Mouse (Mus musculus): ENCODE results near the gene Nagpa. TPM values are rescaled to one million over a fixed set of nuclear protein-coding genes. Genes with fewer than 3 reads are reported as not detected.
A peak's percentile ranks its signal among the peaks of the same experiment; 100 is the strongest.

Gene Nagpa
- polyA plus RNA-seq, 1 experiment, result 21.1 TPM

DNA sequence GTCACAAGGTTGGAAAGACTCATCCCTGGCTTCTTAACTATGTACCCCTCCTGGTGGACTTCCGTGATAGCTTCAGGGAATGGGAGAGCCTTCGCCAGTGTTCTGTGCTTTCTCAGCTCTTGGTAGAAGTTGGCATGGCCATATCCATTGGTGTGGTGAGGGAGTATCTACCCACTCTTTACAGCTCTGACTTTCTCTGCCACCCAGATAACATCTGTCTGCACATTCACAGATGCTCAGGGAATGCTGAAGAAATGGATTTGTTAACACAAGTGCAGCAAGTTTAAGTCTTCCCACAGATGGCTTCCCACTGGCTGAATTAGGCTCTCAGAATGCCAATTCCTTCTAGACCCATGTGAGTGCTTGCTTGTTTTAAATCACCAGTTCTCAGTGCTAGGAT lies 10.3 kb upstream of the Nagpa start:
- no peak for DNase-seq
- H3K4me1 ChIP-seq (ENCODE audit: control insufficient read depth, insufficient read depth, low read length), result no peaks in the 10 kb centered on the region
- no peaks in the 10 kb centered on the region; the same call in 1 of the 2 replicates for H3K27me3 ChIP-seq (ENCODE audit: control insufficient read depth, insufficient read depth, low read length)
- 93% methylated on average over 2 of the region's 2 CpGs for WGBS
- H3K27ac ChIP-seq (ENCODE audit: insufficient read depth, low read length), result no peak overlapping the region
- H3K4me3 ChIP-seq (replicated peaks; ENCODE audit: insufficient read depth, low read depth, low read length), result no peak overlapping the region
- TF ChIP-seq CTCF (IDR thresholded peaks at IDR 0.05; ENCODE audit: borderline replicate concordance, insufficient read depth, low read depth, low read length) (no peak), POLR2A (IDR thresholded peaks at IDR 0.05; ENCODE audit: borderline replicate concordance, insufficient read depth, low read length) (no peak)

DNA sequence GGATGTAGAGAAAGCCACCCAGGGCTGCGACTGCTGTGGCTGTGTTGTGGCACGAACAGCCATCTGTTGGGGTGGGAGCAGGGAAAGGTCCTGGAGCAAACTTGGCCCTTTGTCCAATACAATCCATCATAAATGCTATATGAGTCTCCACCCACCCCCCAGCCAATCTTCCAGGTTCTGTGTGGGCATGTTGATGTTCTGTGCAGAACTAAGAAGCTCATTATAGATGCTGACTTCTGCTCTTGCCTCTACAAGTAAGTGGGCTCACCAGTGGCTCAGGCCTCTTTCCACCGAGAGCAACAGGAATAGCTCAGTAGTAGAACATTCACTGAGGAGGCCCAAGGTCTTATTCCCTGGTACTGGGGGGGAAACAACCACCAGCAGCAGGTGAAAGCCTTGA lies 8.3 kb upstream of the Nagpa start:
- Histone ChIP-seq H3K4me3 (replicated peaks; ENCODE audit: insufficient read depth, low read depth, low read length) (no peak overlapping the region), H3K4me1 (ENCODE audit: control insufficient read depth, insufficient read depth, low read length) (no peaks in the 10 kb centered on the region), H3K27ac (ENCODE audit: insufficient read depth, low read length) (no peak overlapping the region), H3K27me3 (ENCODE audit: control insufficient read depth, insufficient read depth, low read length) (no peaks in the 10 kb centered on the region)
- no peak for DNase-seq
- TF ChIP-seq POLR2A (IDR thresholded peaks at IDR 0.05; ENCODE audit: borderline replicate concordance, insufficient read depth, low read length) (no peak), CTCF (IDR thresholded peaks at IDR 0.05; ENCODE audit: borderline replicate concordance, insufficient read depth, low read depth, low read length) (no peak)
- WGBS, result 79% methylated on average over 3 of the region's 3 CpGs

DNA sequence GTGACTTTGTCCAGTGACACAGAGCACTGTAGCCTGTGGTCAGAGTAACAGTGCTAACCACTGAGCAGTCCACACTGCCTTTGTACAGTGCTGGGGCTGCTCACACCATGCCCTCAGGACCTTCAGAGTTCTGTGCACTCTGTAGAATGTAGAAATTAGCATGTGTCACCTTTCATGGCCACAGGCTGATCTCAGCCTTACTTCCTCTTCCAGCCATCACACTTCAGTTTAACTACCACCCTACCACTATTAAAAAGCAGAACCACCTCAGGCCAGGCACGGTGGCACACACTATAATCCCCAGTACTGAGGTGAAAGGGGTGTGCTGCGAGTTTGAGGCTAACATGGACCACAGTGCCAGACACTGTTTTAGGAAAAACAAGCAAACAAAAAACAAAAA lies 6.6 kb upstream of the Nagpa start:
- no peak for DNase-seq
- Histone ChIP-seq H3K27ac (ENCODE audit: insufficient read depth, low read length) (no peak overlapping the region), H3K4me1 (ENCODE audit: control insufficient read depth, insufficient read depth, low read length) (no peaks in the 10 kb centered on the region), H3K27me3 (ENCODE audit: control insufficient read depth, insufficient read depth, low read length) (no peaks in the 10 kb centered on the region), H3K4me3 (replicated peaks; ENCODE audit: insufficient read depth, low read depth, low read length) (no peak overlapping the region)
- WGBS, result 75% methylated on average over 2 of the region's 2 CpGs
- TF ChIP-seq POLR2A (IDR thresholded peaks at IDR 0.05; ENCODE audit: borderline replicate concordance, insufficient read depth, low read length) (no peak), CTCF (IDR thresholded peaks at IDR 0.05; ENCODE audit: borderline replicate concordance, insufficient read depth, low read depth, low read length) (no peak)

DNA sequence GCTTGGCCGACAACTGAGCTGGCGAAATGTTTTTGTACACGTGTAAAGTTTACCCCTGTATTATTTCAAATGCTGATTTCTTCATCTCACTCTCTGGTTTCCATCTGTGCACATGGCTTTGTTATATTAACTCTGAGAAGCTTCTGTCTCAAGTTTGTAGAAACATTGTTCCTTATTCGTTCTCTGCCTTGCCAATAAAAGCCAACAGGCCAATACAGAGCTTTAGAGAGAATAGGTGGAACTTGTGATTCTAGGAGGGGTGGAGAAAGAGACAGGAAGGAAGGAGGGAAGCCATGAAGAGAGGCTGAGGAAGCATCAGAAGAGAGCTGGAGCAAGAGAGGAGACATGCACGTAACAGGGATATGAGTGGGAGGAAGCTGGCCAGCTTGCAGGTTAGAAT lies 2.2 kb upstream of the Nagpa start:
- Histone ChIP-seq H3K4me3 (replicated peaks; ENCODE audit: insufficient read depth, low read depth, low read length) (no peak overlapping the region), H3K27ac (ENCODE audit: insufficient read depth, low read length) (no peak overlapping the region), H3K27me3 (ENCODE audit: control insufficient read depth, insufficient read depth, low read length) (no peaks in the 10 kb centered on the region), H3K4me1 (ENCODE audit: control insufficient read depth, insufficient read depth, low read length) (no peaks in the 10 kb centered on the region)
- TF ChIP-seq POLR2A (IDR thresholded peaks at IDR 0.05; ENCODE audit: borderline replicate concordance, insufficient read depth, low read length), result no peak
- no peak for TF ChIP-seq CTCF (IDR thresholded peaks at IDR 0.05; ENCODE audit: borderline replicate concordance, insufficient read depth, low read depth, low read length)
- DNase-seq, result no peak
- 78% methylated on average over 5 of the region's 5 CpGs for WGBS

DNA sequence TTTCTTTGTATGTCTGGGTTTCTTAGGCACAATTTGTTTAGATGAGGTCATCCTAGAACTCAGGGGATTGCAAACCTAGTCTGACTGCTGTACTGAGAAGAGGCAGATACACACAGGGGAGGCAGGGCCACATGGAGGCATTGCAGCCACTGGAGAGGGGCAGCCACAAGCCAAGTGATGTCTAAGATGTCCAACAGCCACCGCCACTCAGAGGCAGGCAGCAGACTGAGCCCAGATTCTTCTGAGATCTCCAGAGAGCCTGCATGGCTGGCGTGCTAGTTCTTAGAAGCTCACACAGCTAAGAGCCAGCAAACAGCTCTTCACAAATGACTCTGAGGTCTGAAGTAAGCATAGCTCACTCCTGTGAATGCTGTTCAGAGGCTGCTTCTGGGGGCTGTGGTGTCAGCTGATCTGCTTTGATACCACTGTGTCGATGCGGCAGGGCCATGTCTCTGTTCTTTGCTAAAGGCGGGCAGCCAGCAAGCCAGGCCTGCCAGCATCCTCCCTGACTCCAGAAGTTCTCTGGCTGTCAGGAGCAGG lies 1.7 kb upstream of the Nagpa start:
- no peaks in the 10 kb centered on the region for H3K27me3 ChIP-seq (ENCODE audit: control insufficient read depth, insufficient read depth, low read length)
- no peak overlapping the region for H3K27ac ChIP-seq (ENCODE audit: insufficient read depth, low read length)
- TF ChIP-seq POLR2A (IDR thresholded peaks at IDR 0.05; ENCODE audit: borderline replicate concordance, insufficient read depth, low read length), result no peak
- TF ChIP-seq CTCF (IDR thresholded peaks at IDR 0.05; ENCODE audit: borderline replicate concordance, insufficient read depth, low read depth, low read length), result no peak
- H3K4me1 ChIP-seq (ENCODE audit: control insufficient read depth, insufficient read depth, low read length), result no peaks in the 10 kb centered on the region
- WGBS, result 88% methylated on average over 5 of the region's 5 CpGs
- no peak overlapping the region for H3K4me3 ChIP-seq (replicated peaks; ENCODE audit: insufficient read depth, low read depth, low read length)
- DNase-seq, result no peak

DNA sequence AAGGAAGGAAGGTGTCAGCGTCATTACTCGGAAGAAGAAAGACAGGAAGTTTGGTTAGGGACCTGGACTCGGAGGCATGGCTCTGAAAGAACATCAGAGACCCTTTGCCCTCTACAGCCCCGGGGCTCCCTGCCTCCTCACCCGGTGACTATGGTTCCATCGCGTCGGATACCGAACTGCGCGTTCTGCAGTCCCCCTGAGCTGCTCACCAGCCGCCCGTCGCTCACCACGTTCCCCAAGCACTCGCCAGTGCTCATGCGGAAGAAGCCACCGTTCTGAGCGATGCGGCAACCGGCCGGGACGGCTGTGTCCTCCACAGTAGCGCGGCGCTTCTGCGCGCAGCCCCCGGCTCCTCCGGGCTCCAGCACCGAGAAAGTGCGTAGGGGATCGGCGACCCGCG lies 612 bp downstream of the Nagpa start:
- TF ChIP-seq POLR2A (IDR thresholded peaks at IDR 0.05; ENCODE audit: borderline replicate concordance, insufficient read depth, low read length) (no peak), CTCF (IDR thresholded peaks at IDR 0.05; ENCODE audit: borderline replicate concordance, insufficient read depth, low read depth, low read length) (no peak)
- H3K27me3 ChIP-seq (ENCODE audit: control insufficient read depth, insufficient read depth, low read length), result no peaks in the 10 kb centered on the region
- under 1% methylated on average over 36 of the region's 36 CpGs for WGBS
- peak overlapping the region; percentile 75 for H3K4me3 ChIP-seq (replicated peaks; ENCODE audit: insufficient read depth, low read depth, low read length)
- peak; percentile 33 to 53 for DNase-seq
- no peak overlapping the region for H3K27ac ChIP-seq (ENCODE audit: insufficient read depth, low read length)
- no peaks in the 10 kb centered on the region for H3K4me1 ChIP-seq (ENCODE audit: control insufficient read depth, insufficient read depth, low read length)

DNA sequence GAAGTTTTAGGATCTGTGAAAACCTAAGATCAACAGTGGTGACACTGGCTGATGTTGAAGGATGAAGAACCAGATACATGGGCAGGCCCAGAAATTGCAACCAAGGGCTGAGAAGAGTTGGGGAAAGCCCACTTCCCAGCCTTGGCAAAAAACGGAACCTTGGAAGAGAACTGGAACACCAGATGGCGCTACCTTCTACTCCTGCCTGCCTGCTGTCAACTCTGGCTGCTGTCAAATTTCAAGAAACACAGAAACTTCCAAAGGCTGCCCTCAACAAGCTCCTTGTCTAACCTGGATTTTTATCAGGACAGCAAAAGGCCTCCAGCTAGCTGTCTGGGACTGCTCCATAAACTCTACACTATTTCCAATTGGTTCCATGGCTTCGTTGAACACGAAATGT lies 1.1 kb downstream of the Nagpa start:
- no peak for TF ChIP-seq POLR2A (IDR thresholded peaks at IDR 0.05; ENCODE audit: borderline replicate concordance, insufficient read depth, low read length)
- TF ChIP-seq CTCF (IDR thresholded peaks at IDR 0.05; ENCODE audit: borderline replicate concordance, insufficient read depth, low read depth, low read length), result peak; percentile 66
- WGBS, result 16% methylated on average over 4 of the region's 4 CpGs

DNA sequence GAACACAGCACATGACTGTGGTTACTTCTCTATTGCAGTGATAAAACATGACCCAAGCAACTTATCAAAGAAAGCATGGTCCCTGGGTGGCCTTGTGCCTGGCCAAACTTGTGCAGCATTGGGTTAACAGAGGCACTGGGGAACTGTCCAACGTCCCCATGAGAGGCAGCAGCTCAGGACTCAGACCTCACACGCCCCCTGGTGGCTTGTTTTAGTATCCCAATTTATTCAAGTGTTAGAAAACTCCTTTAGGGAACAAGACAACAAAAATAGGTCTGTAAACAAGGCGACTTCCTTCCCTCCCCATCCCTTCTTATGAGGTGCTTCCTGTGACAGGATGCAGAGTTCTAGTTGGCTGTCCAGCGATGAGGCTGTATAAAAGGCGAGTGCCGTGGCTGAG lies 8.7 kb downstream of the Nagpa start:
- H3K27ac ChIP-seq (ENCODE audit: insufficient read depth, low read length), result no peak overlapping the region
- peak; percentile 50 to 54 for DNase-seq
- H3K4me3 ChIP-seq (replicated peaks; ENCODE audit: insufficient read depth, low read depth, low read length), result no peak overlapping the region
- no peaks in the 10 kb centered on the region for H3K4me1 ChIP-seq (ENCODE audit: control insufficient read depth, insufficient read depth, low read length)
- TF ChIP-seq POLR2A (IDR thresholded peaks at IDR 0.05; ENCODE audit: borderline replicate concordance, insufficient read depth, low read length) (no peak), CTCF (IDR thresholded peaks at IDR 0.05; ENCODE audit: borderline replicate concordance, insufficient read depth, low read depth, low read length) (peak; percentile 63)
- 35% methylated on average over 6 of the region's 6 CpGs for WGBS
- H3K27me3 ChIP-seq (ENCODE audit: control insufficient read depth, insufficient read depth, low read length), result no peaks in the 10 kb centered on the region

More for the DNA sequence above, 1.1 kb downstream of the Nagpa start:
- Histone ChIP-seq H3K27me3 (ENCODE audit: control insufficient read depth, insufficient read depth, low read length) (no peaks in the 10 kb centered on the region), H3K27ac (ENCODE audit: insufficient read depth, low read length) (no peak overlapping the region), H3K4me3 (replicated peaks; ENCODE audit: insufficient read depth, low read depth, low read length) (peak overlapping the region; percentile 75), H3K4me1 (ENCODE audit: control insufficient read depth, insufficient read depth, low read length) (no peaks in the 10 kb centered on the region)
- peak; percentile 49 to 51 for DNase-seq
